Mouse (Mus musculus) G1E (cell line): ENCODE measurements around the gene Pi4k2a.
A peak's percentile ranks its signal among the peaks of the same experiment; 100 is the strongest.

Source experiments
- CTCF ChIP-seq: IDR thresholded peaks from 2 replicates; pipeline ENCODE4 v1.5.1; 2012; ENCODE audit warnings: low read depth, low read length, inconsistent platforms, mixed read lengths
- GATA1 ChIP-seq: IDR thresholded peaks from 2 replicates; pipeline ENCODE4 v1.6.1; 2012; ENCODE audit warnings: borderline replicate concordance, low read length, inconsistent platforms, mixed read lengths
- GATA2 ChIP-seq: IDR thresholded peaks from 2 replicates; pipeline ENCODE4 v1.6.1; 2012; ENCODE audit warnings: low read depth, low read length, inconsistent platforms, borderline replicate concordance
- POLR2AphosphoS5 ChIP-seq: IDR thresholded peaks from 2 replicates; pipeline ENCODE4 v1.6.1; 2012; ENCODE audit warnings: low read depth, low read length, inconsistent platforms; ENCODE audit not compliant: insufficient replicate concordance
- TAL1 ChIP-seq: conservative IDR thresholded peaks from 2 replicates; pipeline ENCODE4 v1.6.1; 2012; ENCODE audit warnings: low read depth, low read length, inconsistent platforms, mixed read lengths

- TF ChIP-seq GATA1 = no peak
- peak; percentile 85 for TF ChIP-seq CTCF
- TF ChIP-seq TAL1 = no peak
- TF ChIP-seq GATA2 = no peak
- TF ChIP-seq POLR2AphosphoS5 = no peak
These were observed 75.9 kb downstream of the Pi4k2a start for GRCm38 (mm10) chr19:42166130-42166529.
